Mouse (Mus musculus) intestine, postnatal 0 days (tissue): ENCODE measurements around the gene Slc35e1. TPM values are rescaled to one million over a fixed set of nuclear protein-coding genes. Genes with fewer than 3 reads are reported as not detected.

Experiments
- ATAC-seq: fragments of 200-750 bp; cut with Nextera tagmentation; 2 replicates; pipeline ENCODE4 v1.8.0; 2017; ENCODE audit warnings: mild to moderate bottlenecking, moderate TSS enrichment, moderate library complexity
- H3K27ac ChIP-seq: fragments of 300-500 bp; sonication (generic); 2 replicates; pipeline ENCODE4 v1.5.1; 2014; ENCODE audit warnings: mild to moderate bottlenecking, low read depth, low read length, moderate library complexity
- H3K27me3 ChIP-seq: fragments of 300-500 bp; sonication (generic); replicated peaks from 2 replicates; pipeline ENCODE4 v1.6.1; 2014; ENCODE audit warnings: low read length, mixed read lengths; ENCODE audit not compliant: control insufficient read depth, insufficient read depth
- H3K36me3 ChIP-seq: fragments of 300-500 bp; sonication (generic); 2 replicates; pipeline ENCODE4 v1.6.1; 2014; ENCODE audit warnings: mild to moderate bottlenecking, moderate library complexity; ENCODE audit not compliant: control insufficient read depth, insufficient read depth
- H3K4me1 ChIP-seq: fragments of 300-500 bp; sonication (generic); replicated peaks from 2 replicates; pipeline ENCODE4 v1.6.1; 2014; ENCODE audit warnings: antibody characterized with exemption, low read length, mixed read lengths; ENCODE audit not compliant: control insufficient read depth, insufficient read depth
- H3K4me2 ChIP-seq: fragments of 300-500 bp; sonication (generic); replicated peaks from 2 replicates; pipeline ENCODE4 v1.6.1; 2014; ENCODE audit warnings: low read depth, mild to moderate bottlenecking, moderate library complexity
- H3K4me3 ChIP-seq: fragments of 300-500 bp; sonication (generic); 2 replicates; pipeline ENCODE4 v1.5.1; 2014; ENCODE audit warnings: low read depth, low read length
- H3K9ac ChIP-seq: fragments of 300-500 bp; sonication (generic); 2 replicates; pipeline ENCODE4 v1.6.1; 2014; ENCODE audit warnings: mild to moderate bottlenecking, low read depth, low read length
- H3K9me3 ChIP-seq: fragments of 300-500 bp; sonication (generic); 2 replicates; pipeline ENCODE4 v1.6.1; 2016; ENCODE audit warnings: mixed run types; ENCODE audit not compliant: control insufficient read depth
- CTCF ChIP-seq: sonication (generic); IDR thresholded peaks from 2 replicates; pipeline ENCODE4 v1.5.1; 2016; ENCODE audit warnings: low read depth, mild to moderate bottlenecking, control low read depth, antibody characterized with exemption, moderate library complexity
- WGBS: fragments of 180-500 bp; shearing (Covaris S2); extraction: QIAGEN DNeasy Blood & Tissue Kit; methylation state at CpG from one replicate; pipeline ENCODE4 v1.1.7; 2014; 5-methylcytosine and 5-hydroxymethylcytosine counted together
- polyA plus RNA-seq: library from polyadenylated mRNA; unstranded; fragments of >200 nt; fragmentation: Nextera tagmentation; extraction: Ambion mirVana; gene quantifications from 2 replicates; pipeline ENCODE4 v1.2.1, GENCODE M21; 2015

The Slc35e1 gene
- polyA plus RNA-seq, 1 experiment from 2014 or later, result 18.1 TPM

DNA sequence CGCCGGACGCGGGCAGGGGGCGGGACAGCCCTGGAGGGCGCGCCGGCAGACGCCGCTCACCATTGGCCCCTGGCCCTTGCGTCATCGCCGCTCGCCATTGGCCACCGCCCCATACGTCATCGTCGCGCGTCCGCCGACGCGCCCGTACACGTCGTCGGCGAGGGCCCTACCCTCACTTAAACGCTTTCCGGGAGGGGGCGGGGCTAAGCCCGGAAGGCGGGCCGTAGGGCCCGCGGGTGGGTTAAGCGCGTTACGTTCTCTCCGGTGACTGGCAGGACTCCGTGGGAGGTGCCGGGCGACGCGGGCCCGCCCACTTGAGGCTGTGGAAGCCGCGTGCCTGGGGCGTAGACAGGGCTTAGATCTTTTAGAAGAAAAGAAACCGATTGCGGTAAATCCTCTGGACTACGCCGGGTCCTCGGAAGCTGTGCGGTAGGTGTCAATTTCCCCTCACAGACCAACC is 238 bp upstream of the Slc35e1 start:
- Histone ChIP-seq H3K27ac (peak overlapping the region; percentile 95), H3K27me3 (no peaks in the 10 kb centered on the region), H3K9me3 (no peaks in the 10 kb centered on the region), H3K4me1 (peaks cover 2% of the 10 kb centered on the region; the same call in 1 of the 2 replicates), H3K4me3 (peak overlapping the region; percentile 95), H3K9ac (peak overlapping the region; percentile 94), H3K36me3 (peaks cover 46% of the 10 kb centered on the region), H3K4me2 (peak overlapping the region; percentile 90)
- no peak for TF ChIP-seq CTCF
- ATAC-seq, result peak; percentile 95
- WGBS, result under 1% methylated on average over 51 of the region's 56 CpGs

DNA sequence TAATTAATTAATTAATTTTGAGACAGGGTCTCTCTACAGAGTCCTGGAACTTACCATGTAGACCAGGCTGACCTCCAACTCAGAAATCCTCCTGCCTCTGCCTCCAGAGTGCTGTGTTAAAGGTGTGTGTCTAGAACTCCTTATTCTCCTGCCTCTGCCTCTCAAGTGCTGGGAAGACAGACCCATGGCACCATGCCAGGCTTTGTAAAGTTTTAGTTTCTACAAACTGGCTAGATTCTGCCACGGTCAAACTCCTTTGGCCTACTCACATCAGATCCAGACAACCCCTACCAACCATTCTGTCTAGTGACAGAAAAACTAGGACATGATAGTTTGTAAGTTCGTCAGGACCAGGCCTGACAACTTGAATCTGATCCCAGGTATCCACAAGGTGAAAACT is 1.4 kb downstream of the Slc35e1 start:
- WGBS, result 73% methylated on average over 2 of the region's 2 CpGs

DNA sequence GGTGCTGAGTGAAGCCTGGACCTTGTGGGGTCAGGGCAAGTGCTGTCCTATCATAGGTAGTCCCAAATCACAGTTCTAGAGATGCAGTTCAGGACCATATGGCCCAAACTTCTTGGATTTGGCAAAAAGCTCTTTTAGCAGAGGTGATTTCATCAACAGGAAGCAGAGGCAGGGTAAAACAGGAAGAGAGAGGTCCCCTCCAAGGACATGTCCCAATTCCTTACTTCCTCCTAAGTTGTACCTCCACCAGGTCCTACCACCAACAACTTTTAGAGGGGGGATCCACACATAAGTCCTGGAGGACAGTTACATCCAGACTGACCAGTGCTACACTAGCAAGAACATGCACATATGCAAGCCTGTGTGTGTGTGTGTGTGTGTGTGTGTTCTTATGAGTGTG is 5.4 kb downstream of the Slc35e1 start:
- Histone ChIP-seq H3K27me3 (no peaks in the 10 kb centered on the region), H3K4me2 (no peak overlapping the region), H3K27ac (peak overlapping the region; percentile 1; the same call in 1 of the 2 replicates), H3K9ac (0 out of 2 replicates have a peak overlapping the region, but pooled peaks have one; percentile 17), H3K36me3 (peaks cover 61% of the 10 kb centered on the region), H3K4me1 (no peaks in the 10 kb centered on the region), H3K4me3 (no peak overlapping the region), H3K9me3 (no peaks in the 10 kb centered on the region)
- ATAC-seq, result no peak
- no peak for TF ChIP-seq CTCF

More for the DNA sequence above, 1.4 kb downstream of the Slc35e1 start:
- no peaks in the 10 kb centered on the region for H3K9me3 ChIP-seq
- peak overlapping the region; percentile 95 for H3K27ac ChIP-seq
- ATAC-seq, result no peak
- peaks cover 47% of the 10 kb centered on the region for H3K36me3 ChIP-seq
- H3K4me1 ChIP-seq, result peaks cover 2% of the 10 kb centered on the region; the same call in 1 of the 2 replicates
- no peaks in the 10 kb centered on the region for H3K27me3 ChIP-seq
- H3K9ac ChIP-seq, result 0 out of 2 replicates have a peak overlapping the region, but pooled peaks have one; percentile 94
- TF ChIP-seq CTCF, result no peak
- peak overlapping the region; percentile 90 for H3K4me2 ChIP-seq
- H3K4me3 ChIP-seq, result peak overlapping the region; percentile 95; the same call in 1 of the 2 replicates

DNA sequence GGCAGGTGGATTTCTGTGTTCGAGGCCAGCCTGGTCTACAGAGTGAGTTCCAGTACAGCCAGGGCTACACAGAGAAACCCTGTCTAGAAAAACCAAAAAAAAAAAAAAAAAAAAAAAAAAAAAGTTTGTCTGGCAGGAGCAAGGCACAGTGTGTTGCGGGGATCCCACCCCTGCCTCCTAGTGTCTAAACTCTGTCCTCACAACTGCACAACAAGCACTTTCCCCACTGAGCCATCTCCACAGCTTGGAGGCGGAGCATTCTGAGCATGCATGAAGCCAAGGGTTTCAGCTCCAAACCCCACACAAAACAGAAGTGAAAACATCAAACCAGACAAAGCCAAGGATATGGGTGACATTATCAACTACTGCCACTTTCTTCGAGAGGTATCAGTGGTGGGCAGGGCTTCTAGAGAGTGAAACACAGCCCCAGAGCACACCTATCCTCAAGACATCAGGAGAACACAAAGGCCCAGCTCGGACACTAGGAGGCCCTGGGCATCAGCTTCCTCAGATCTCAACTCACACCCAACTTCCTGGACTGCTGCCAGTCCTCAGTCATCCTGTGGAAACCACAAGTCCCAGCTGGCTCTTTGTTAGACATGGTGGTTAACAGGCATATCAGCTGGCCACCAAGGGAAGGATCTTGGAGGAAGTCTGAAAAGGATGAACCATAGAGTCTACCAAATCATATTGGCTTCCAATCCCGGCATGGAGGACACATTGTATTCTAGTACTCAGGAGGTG is 6.8 kb downstream of the Slc35e1 start:
- ATAC-seq, result no peak
- H3K27me3 ChIP-seq, result no peaks in the 10 kb centered on the region
- no peak overlapping the region for H3K4me2 ChIP-seq
- no peaks in the 10 kb centered on the region for H3K4me1 ChIP-seq
- no peak overlapping the region for H3K9ac ChIP-seq
- 72% methylated on average over 6 of the region's 6 CpGs for WGBS
- H3K9me3 ChIP-seq, result no peaks in the 10 kb centered on the region
- peaks cover 70% of the 10 kb centered on the region for H3K36me3 ChIP-seq
- H3K4me3 ChIP-seq, result no peak overlapping the region
- TF ChIP-seq CTCF, result peak; percentile 37; the same call in 1 of the 2 replicates
- H3K27ac ChIP-seq, result no peak overlapping the region

DNA sequence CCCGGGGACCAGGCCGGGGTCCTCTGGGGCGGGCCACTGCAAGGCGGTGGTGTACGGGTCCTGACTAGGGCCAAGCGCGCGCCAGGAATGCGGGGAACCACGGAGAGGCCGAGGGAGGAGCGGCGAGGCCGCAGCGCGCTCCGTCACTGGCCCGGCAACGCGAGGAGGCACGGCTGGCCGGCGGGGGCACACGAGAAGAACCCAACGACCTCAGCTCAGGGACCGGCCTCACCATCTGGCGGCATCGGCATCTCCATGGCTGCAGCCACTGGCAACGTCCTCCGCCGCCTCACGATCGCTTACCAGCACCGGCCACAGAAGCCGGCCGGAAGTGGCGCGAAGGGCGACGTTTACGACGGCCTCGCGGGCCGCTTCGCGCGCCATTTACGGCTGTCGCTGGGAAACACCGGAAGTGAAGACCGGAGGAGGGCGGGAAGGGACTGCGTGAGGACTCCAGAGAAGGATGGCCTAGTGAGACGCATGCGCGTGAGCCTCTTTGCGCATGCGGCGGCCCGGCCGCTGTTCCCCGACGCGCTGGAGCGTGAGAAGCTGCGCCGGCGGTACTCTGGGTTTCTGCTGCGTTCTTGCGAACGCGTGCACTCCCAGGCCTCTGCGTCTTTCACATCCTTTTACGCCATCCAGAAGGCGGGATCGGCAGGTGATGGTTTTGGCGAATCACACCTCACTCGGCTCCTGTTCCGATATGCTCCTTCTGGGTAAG is 17.4 kb downstream of the Slc35e1 start, which contains the start of gene Cherp:
Gene Cherp, minus strand, starts transcription at position 401 of the 721 bp plus-strand sequence.
- Histone ChIP-seq H3K9me3 (no peaks in the 10 kb centered on the region), H3K27ac (peak within 1 kb of the TSS; percentile 84), H3K4me1 (peaks cover 4% of the 10 kb centered on the region; the same call in 1 of the 2 replicates), H3K36me3 (peaks cover 18% of the 10 kb centered on the region), H3K27me3 (no peaks in the 10 kb centered on the region), H3K4me3 (peak within 1 kb of the TSS; percentile 89), H3K4me2 (peak within 1 kb of the TSS; percentile 70), H3K9ac (peak within 1 kb of the TSS; percentile 69)
- under 1% methylated on average over 79 of the region's 80 CpGs for WGBS
- peak; percentile 93 for ATAC-seq
- TF ChIP-seq CTCF, result 0 out of 2 replicates have a peak, but pooled peaks have one; percentile 33

DNA sequence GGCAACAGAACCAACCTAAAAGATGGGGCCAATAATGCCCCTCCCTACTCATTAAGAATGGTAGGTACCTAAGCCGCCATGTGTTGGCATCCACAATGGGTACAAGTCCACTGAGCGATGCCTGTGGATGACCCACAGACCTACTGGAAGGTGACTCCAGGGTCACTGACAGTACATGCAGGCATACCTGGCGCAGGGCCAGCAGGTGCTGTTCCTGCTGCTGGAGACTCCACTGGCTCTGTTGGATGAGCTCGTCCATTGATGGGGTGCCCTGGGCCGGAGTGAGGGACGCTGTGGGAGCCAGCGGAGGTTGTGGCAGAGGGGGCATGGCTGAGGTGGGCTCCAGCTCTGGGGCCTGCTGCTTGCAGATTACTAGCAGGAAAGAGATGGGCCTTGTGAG is 21.7 kb downstream of the Slc35e1 start:
- Histone ChIP-seq H3K4me2 (no peak overlapping the region), H3K4me3 (no peak overlapping the region), H3K36me3 (peaks cover 61% of the 10 kb centered on the region), H3K9me3 (no peaks in the 10 kb centered on the region), H3K9ac (no peak overlapping the region), H3K27me3 (no peaks in the 10 kb centered on the region), H3K4me1 (no peaks in the 10 kb centered on the region; the same call in 1 of the 2 replicates), H3K27ac (no peak overlapping the region)
- no peak for TF ChIP-seq CTCF
- WGBS, result 89% methylated on average over 7 of the region's 7 CpGs
- ATAC-seq, result no peak
